Mouse (Mus musculus): ENCODE measurements at regions not wholly inside any gene's neighbourhood (a gene's known extent, or its start where the extent isn't known, plus 50 kb on each side); places are given as distances from the start of the nearest gene placed in this dataset.
A peak's percentile ranks its signal among the peaks of the same experiment; 100 is the strongest.

DNA sequence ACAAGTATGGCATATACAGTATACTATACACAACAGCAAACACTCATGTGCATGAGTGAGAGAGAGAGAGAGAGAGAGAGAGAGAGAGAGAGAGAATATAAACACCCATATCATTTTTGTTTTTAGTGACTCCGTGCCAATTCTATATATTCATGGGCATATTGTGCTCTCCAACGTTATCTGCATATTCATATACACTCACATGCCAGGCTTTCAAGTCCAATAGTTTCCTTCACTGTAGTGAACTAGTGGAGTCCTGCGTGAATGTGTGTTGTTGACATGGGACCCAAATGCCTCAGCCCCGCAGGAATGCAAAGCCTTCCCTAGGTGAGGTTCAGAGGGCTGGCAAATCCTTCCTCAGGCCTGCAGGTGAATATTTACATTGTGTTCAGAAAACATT, 53.4 kb upstream of the Nab1 start:
- Histone ChIP-seq H3K27me3 (no peaks in the 10 kb centered on the region), H3K4me2 (no peak overlapping the region), H3K9ac (no peak overlapping the region), H3K4me1 (replicated peaks) (no peaks in the 10 kb centered on the region), H3K9me3 (no peaks in the 10 kb centered on the region), H3K27ac (no peak overlapping the region), H3K36me3 (no peaks in the 10 kb centered on the region), H3K4me3 (no peak overlapping the region)
- no peak for ATAC-seq (ENCODE audit: low FRiP score)
- WGBS, result 78% methylated on average over 4 of the region's 4 CpGs

DNA sequence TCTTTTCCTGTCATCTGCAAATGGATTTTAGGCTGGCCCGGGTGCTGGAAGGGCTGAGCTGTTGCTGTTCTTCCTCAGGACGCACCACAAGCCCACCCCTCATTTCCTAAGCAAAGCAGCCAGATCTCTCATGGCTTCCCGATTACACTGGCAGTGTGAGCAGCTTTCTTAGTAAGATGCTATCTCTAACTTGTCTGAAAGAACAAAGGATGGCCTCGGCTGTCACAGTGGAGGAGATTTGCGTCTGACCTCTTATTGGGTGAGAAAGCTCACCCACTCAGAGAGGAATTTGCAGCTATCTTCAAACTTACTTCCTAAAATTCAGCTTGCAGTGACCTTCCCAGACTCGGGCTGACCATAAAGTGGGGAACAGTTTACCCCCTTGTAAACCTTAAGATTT, 64.7 kb upstream of the Nemp2 start:
- no peaks in the 10 kb centered on the region for H3K4me1 ChIP-seq (replicated peaks)
- 53% methylated on average over 6 of the region's 6 CpGs for WGBS
- H3K27ac ChIP-seq, result no peak overlapping the region
- H3K4me2 ChIP-seq, result no peak overlapping the region
- no peaks in the 10 kb centered on the region for H3K9me3 ChIP-seq
- no peak overlapping the region for H3K9ac ChIP-seq
- H3K4me3 ChIP-seq, result no peak overlapping the region
- H3K36me3 ChIP-seq, result no peaks in the 10 kb centered on the region
- no peak for ATAC-seq (ENCODE audit: low FRiP score)
- no peaks in the 10 kb centered on the region for H3K27me3 ChIP-seq

DNA sequence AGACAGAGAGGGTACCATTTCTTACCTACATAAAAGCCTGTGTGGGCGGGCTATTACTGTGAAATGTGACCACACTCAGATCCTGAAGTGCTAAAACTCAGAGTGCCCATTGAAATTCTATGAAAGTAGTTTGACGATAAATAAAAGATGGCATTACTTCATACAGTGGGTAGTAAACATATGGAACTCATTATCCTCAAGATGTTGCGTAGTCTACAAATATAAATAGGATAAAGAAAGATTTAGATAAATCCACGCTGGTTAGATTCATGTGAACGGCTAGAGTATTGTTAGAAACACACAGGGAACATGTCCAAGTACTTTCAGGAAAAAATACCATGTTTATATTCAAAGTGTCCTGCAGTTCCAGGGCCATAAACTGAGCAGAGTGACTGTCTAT, 58.8 kb upstream of the Nemp2 start:
- no peak overlapping the region for H3K27ac ChIP-seq
- 87% methylated on average over 5 of the region's 5 CpGs for WGBS
- ATAC-seq (ENCODE audit: low FRiP score), result no peak
- no peak overlapping the region for H3K4me3 ChIP-seq
- H3K9ac ChIP-seq, result no peak overlapping the region
- H3K9me3 ChIP-seq, result no peaks in the 10 kb centered on the region
- H3K27me3 ChIP-seq, result no peaks in the 10 kb centered on the region
- no peak overlapping the region for H3K4me2 ChIP-seq
- no peaks in the 10 kb centered on the region for H3K4me1 ChIP-seq (replicated peaks)
- H3K36me3 ChIP-seq, result no peaks in the 10 kb centered on the region

DNA sequence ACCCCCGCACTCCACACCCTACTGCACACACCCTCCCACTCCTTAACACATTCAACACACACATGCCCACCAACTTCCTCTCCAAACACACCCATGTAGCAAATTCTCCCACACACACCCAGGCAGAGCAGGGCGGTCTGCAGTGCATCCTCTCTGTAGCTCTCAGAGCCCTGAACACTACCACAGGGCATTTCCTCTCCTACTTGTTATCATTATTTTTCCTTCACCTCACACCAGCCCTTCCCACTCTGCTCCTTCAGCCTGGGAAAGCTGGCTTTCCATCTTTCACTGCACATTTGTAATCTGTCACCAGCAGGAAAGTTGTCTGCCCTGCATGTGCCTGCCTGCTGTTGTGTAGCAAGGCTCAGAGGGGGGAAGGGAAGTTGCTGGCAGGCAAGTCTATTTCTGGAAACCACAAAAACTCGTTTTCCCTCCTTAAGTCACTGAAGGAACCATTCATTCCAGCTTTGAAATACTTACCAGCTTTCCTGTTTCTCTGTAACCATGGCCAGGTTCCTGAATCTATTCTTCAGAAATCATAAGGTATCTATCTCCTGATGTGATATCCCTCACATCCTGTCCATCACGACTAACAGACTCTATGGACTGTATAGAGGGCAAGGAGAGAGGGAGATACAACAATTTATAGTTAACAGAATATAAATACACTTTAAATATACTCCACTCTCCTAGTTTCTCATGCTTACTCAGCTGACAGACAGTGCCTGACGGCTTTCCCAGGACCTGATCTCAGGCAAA, 52.0 kb upstream of the Nemp2 start:
- 55% methylated on average over 5 of the region's 5 CpGs for WGBS
- peaks cover 9% of the 10 kb centered on the region; the same call in 1 of the 2 replicates for H3K4me1 ChIP-seq (replicated peaks)
- H3K9me3 ChIP-seq, result no peaks in the 10 kb centered on the region
- H3K36me3 ChIP-seq, result no peaks in the 10 kb centered on the region
- H3K4me2 ChIP-seq, result no peak overlapping the region
- H3K27me3 ChIP-seq, result no peaks in the 10 kb centered on the region
- peak; percentile 75 for ATAC-seq (ENCODE audit: low FRiP score)
- peak overlapping the region; percentile 8; the same call in 1 of the 2 replicates for H3K27ac ChIP-seq
- no peak overlapping the region for H3K4me3 ChIP-seq
- no peak overlapping the region for H3K9ac ChIP-seq

DNA sequence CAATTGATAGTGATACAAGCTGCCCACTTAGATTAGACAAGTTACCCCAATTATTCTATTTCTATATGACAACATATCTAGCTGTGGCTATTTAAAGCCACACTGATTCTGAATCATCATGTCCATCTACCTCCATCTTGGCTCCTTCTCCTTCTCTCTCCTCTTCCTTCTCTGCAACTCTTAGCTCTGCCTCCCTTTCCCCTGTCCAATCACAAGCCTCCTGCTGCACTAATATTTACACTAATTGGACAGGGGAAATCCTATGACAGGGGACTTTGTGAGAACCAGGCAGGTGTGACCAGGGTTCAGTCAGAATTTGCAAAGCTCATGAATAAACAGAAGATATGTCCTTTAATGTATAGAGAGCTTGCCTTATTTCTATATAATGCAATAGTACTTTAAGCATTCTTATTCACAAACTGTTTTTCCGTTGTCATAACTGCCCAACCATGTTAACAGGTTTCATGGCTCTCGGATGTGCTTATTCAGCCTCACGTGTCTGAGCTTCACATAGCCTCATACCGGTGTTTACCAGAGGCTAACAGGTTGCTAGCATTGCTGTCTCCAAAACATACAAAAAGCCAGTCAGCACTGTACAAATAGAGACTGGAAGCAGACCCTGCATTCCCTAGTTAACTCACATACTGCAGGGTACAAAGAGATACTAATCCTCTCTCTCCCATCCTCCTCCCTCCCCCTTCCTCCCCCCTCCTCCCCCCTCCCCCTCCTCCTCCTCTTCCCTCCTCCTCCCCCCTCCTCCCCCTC, 50.2 kb upstream of the Nemp2 start:
- 87% methylated on average over 4 of the region's 4 CpGs for WGBS
- no peak overlapping the region for H3K4me3 ChIP-seq
- H3K27ac ChIP-seq, result no peak overlapping the region
- H3K4me2 ChIP-seq, result no peak overlapping the region
- no peaks in the 10 kb centered on the region for H3K27me3 ChIP-seq
- H3K9me3 ChIP-seq, result no peaks in the 10 kb centered on the region
- no peaks in the 10 kb centered on the region for H3K36me3 ChIP-seq
- ATAC-seq (ENCODE audit: low FRiP score), result 0 out of 2 replicates have a peak, but pooled peaks have one; percentile 21
- H3K4me1 ChIP-seq (replicated peaks), result peaks cover 9% of the 10 kb centered on the region; the same call in 1 of the 2 replicates
- no peak overlapping the region for H3K9ac ChIP-seq

Measured in hindbrain, embryonic 13.5 days (tissue).